Mouse (Mus musculus) heart, embryonic 14.5 days (tissue): ENCODE results near the gene Baiap2l2. TPM values are rescaled to one million over a fixed set of nuclear protein-coding genes. Genes with fewer than 3 reads are reported as not detected.

Experiments
- ATAC-seq: fragments of 200-750 bp; cut with Nextera tagmentation; 2 replicates; pipeline ENCODE4 v1.8.0; 2017; ENCODE audit warnings: low read depth, moderate TSS enrichment; ENCODE audit not compliant: insufficient number of reproducible peaks, insufficient read depth, low FRiP score
- H3K27ac ChIP-seq, 2 experiments: fragments of 200-500 bp in 1 of 2; fragments of 300-500 bp in 1 of 2; sonication (generic) in 1 of 2; replicated peaks in 1 of 2; 2 replicates each; pipeline ENCODE4 v1.5.1; 2012 to 2014; ENCODE audit warnings: low read depth in 2 of 2, low read length in 2 of 2, control low read depth in 1 of 2, mild to moderate bottlenecking in 1 of 2, mixed read lengths in 1 of 2; ENCODE audit not compliant: control insufficient read depth in 1 of 2, insufficient read depth in 1 of 2
- H3K27me3 ChIP-seq: fragments of 300-500 bp; sonication (generic); 2 replicates; pipeline ENCODE4 v1.6.1; 2014; ENCODE audit warnings: mild to moderate bottlenecking, low read length, control low read depth; ENCODE audit not compliant: control insufficient read depth, insufficient read depth
- H3K36me3 ChIP-seq: fragments of 300-500 bp; sonication (generic); 2 replicates; pipeline ENCODE4 v1.6.1; 2014; ENCODE audit warnings: mild to moderate bottlenecking, control low read depth, low read length, mixed read lengths; ENCODE audit not compliant: control insufficient read depth, insufficient read depth
- H3K4me1 ChIP-seq, 2 experiments: fragments of 200-500 bp in 1 of 2; fragments of 300-500 bp in 1 of 2; sonication (generic) in 1 of 2; 2 replicates each; pipeline ENCODE4 v1.6.1; 2012 to 2014; ENCODE audit warnings: low read length in 2 of 2, control low read depth in 1 of 2, mixed read lengths in 1 of 2; ENCODE audit not compliant: control insufficient read depth in 2 of 2, insufficient read depth in 2 of 2
- H3K4me2 ChIP-seq: fragments of 300-500 bp; sonication (generic); 2 replicates; pipeline ENCODE4 v1.6.1; 2014; ENCODE audit warnings: mild to moderate bottlenecking, low read length
- H3K4me3 ChIP-seq, 2 experiments: fragments of 200-500 bp in 1 of 2; fragments of 300-500 bp in 1 of 2; sonication (generic) in 1 of 2; 2 replicates each; pipeline ENCODE4 v1.5.1; 2012 to 2014; ENCODE audit warnings: low read length in 2 of 2, mild to moderate bottlenecking in 2 of 2, control low read depth in 1 of 2, low read depth in 1 of 2, moderate library complexity in 1 of 2; ENCODE audit not compliant: control insufficient read depth in 1 of 2, insufficient read depth in 1 of 2
- H3K9ac ChIP-seq: fragments of 300-500 bp; sonication (generic); 2 replicates; pipeline ENCODE4 v1.6.1; 2014; ENCODE audit warnings: mild to moderate bottlenecking, low read length
- H3K9me3 ChIP-seq: fragments of 300-500 bp; sonication (generic); 2 replicates; pipeline ENCODE4 v1.6.1; 2016; ENCODE audit warnings: low read length, control low read depth; ENCODE audit not compliant: control insufficient read depth
- WGBS: fragments of 180-500 bp; shearing (Covaris S2); extraction: QIAGEN DNeasy Blood & Tissue Kit; methylation state at CpG from one replicate; pipeline ENCODE4 v1.1.7; 2014; 5-methylcytosine and 5-hydroxymethylcytosine counted together
- polyA plus RNA-seq: library from polyadenylated mRNA; unstranded; fragments of >200 nt; fragmentation: Nextera tagmentation; extraction: Ambion mirVana; gene quantifications from 2 replicates; pipeline ENCODE4 v1.2.1, GENCODE M21; 2014

Gene Baiap2l2
- polyA plus RNA-seq, 1 experiment from 2014 or later: 13.9 TPM

DNA sequence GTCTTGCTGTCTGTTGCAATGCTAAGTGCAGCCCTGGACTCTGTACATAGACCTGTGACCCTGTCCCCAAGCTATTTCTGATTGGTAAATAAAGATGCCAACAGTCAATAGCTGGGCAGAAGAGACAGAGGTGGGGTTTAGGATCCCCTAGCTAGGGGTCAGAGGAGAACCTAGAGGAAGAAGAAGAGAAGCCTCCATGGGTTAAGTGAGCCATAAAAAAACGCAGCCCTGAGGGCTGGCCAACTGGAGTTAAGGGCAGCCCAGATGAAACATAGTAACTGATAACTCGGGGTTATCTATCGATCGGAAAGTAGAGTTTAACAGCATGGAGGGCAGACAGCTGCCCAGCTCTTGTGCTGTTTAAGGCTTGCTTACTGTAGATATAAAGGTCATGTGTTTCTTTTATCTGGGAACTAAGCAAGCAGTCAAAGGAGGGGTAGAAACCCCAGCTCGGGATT is 36.4 kb upstream of the Baiap2l2 start:
- Histone ChIP-seq H3K36me3 (no peaks in the 10 kb centered on the region), H3K9ac (no peak overlapping the region), H3K27ac (0 out of 4 replicates have a peak overlapping the region, but pooled peaks of 1 of the 2 experiments have one; percentile 87), H3K9me3 (no peaks in the 10 kb centered on the region), H3K4me3 (no peak overlapping the region), H3K4me2 (no peak overlapping the region), H3K27me3 (no peaks in the 10 kb centered on the region), H3K4me1 (peaks cover 26 to 36% of the 10 kb centered on the region in 2 experiments)
- no peak for ATAC-seq
- 39% methylated on average over 5 of the region's 5 CpGs for WGBS

DNA sequence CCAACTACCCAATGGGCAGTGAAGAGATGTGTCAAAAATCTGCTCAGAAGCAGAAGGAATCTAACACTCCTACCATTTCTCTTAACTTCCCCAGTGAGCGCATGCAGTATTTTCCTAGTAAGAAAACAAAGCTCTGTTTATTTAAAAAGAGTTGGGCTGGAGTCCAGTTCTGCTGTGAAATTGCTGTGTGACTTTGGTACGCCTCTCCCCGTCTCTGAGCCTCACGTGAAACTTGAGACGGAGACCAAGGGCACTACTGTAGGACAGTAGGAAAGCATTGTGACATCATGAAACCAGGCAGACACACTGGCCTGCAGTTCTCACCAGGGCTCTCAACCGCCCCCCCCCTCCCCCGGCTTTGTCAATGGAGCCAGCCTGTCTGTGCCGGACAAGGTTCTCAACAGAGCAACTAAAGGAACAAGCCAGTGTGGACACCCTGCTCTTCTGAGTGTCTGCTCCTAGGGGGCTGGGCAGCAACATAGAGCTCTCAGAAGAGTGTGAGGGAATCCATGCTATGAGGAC is 28.6 kb upstream of the Baiap2l2 start:
- WGBS: 47% methylated on average over 8 of the region's 8 CpGs
- Histone ChIP-seq H3K36me3 (peaks cover 12% of the 10 kb centered on the region), H3K4me1 (peaks cover 0 to 2% of the 10 kb centered on the region in 2 experiments; a peak in 1 of 4 replicates), H3K27me3 (no peaks in the 10 kb centered on the region), H3K9ac (no peak overlapping the region), H3K27ac (no peak overlapping the region), H3K4me3 (no peak overlapping the region), H3K9me3 (no peaks in the 10 kb centered on the region), H3K4me2 (no peak overlapping the region)
- ATAC-seq: no peak

DNA sequence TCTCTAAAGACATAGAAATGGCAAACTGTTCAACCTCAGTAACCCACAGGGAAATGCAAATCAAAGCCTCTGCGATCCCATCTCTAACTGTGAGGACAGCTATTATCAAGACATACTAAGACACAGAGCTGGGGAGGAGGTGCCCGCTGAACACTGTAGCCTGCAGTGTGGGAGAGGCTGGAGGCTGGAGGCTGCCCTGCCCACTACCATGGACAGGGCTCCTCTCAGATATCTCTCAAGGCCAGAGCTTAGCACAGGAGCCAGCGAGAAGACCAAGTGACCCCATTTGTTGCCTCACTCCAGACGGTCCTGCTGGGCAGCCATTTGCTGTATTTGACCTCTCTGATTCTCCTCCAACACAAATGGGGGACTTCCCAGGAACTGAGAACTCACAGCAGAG is 22.5 kb upstream of the Baiap2l2 start:
- H3K4me1 ChIP-seq: no peaks in the 10 kb centered on the region
- H3K4me3 ChIP-seq: no peak overlapping the region
- H3K9ac ChIP-seq: no peak overlapping the region
- H3K4me2 ChIP-seq: no peak overlapping the region
- H3K9me3 ChIP-seq: no peaks in the 10 kb centered on the region
- no peaks in the 10 kb centered on the region for H3K27me3 ChIP-seq
- WGBS: 42% methylated on average over 4 of the region's 4 CpGs
- no peak overlapping the region for H3K27ac ChIP-seq
- H3K36me3 ChIP-seq: peaks cover 36% of the 10 kb centered on the region
- ATAC-seq: no peak

DNA sequence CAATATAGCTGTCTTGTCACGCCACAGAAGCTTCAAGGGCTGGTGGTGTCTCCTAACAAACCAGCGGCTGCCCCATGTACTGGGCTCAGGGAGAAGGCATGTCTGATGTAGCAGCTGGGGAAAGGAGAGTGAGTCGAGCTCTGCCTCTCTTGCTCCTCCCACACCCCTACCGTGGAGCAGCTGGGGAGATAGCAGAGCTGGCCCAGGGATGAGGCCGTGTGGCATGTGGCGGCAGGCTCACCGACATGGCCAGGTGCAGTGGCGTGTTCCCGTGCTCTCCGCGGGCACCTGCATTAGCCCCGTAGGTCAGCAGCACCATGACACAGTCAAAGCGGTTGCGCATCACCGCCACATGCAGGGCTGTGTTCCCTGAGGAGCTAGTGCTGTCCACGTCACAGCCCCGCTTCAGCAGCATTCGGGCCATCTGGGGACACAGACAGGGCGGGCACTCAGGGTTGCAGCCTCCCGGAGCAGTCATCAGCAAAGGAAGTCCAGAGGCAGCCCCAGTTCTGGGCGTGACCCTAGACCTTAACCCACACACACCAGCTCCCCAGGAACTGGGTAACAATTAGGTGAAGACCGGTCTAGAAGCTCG is 20.8 kb upstream of the Baiap2l2 start:
- no peak overlapping the region for H3K9ac ChIP-seq
- 62% methylated on average over 22 of the region's 23 CpGs for WGBS
- no peak overlapping the region for H3K27ac ChIP-seq
- no peak for ATAC-seq
- no peaks in the 10 kb centered on the region for H3K9me3 ChIP-seq
- no peak overlapping the region for H3K4me3 ChIP-seq
- no peaks in the 10 kb centered on the region for H3K27me3 ChIP-seq
- H3K36me3 ChIP-seq: peaks cover 29% of the 10 kb centered on the region
- H3K4me2 ChIP-seq: no peak overlapping the region
- no peaks in the 10 kb centered on the region for H3K4me1 ChIP-seq

DNA sequence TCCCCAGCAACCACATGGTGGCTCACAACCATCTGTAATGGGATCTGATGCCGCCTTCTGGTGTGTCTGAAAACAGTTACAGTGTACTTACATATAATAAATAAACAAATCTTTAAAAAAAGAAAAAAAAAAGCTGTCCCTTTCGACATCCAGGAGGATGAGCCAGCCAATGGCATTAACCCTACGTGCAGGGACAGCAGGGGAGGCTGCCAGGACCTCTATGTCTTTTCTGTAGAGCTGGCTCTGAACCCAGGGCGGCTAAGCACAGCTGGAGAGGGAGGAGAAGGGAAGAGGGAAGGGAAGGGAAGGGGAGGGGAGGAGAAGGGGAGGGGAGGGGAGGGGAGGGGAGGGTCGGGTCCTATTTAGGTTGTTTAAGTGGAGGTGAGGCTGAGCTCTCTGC is 19.5 kb upstream of the Baiap2l2 start:
- 60% methylated on average over 4 of the region's 5 CpGs for WGBS
- H3K27me3 ChIP-seq: no peaks in the 10 kb centered on the region
- peaks cover 0 to 4% of the 10 kb centered on the region in 2 experiments; a peak in 1 of 4 replicates for H3K4me1 ChIP-seq
- ATAC-seq: no peak
- no peaks in the 10 kb centered on the region for H3K9me3 ChIP-seq
- no peak overlapping the region for H3K4me2 ChIP-seq
- H3K4me3 ChIP-seq: no peak overlapping the region
- H3K9ac ChIP-seq: no peak overlapping the region
- H3K36me3 ChIP-seq: 0 out of 2 replicates have a peak, but pooled peaks cover 23% of the 10 kb centered on the region
- H3K27ac ChIP-seq: no peak overlapping the region

DNA sequence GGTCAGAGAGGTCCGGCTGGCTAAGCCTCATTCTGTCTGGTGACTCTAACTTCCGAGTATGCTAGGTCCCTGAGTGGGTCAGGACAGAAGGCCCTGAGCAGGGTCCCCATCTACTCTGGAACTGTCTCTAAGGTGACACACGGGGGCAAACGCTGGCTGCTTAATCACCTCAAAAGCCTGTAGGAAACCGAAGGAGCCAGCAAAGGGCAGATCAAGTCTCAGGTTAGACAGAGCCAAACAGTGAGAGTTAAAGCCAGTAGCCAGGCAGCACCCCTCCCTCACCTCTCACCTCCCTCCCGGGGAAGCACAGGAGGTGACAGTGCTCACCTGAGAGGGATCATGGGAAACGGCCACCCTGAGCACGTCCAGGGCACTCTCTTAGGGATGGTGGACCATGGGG is 18.4 kb upstream of the Baiap2l2 start:
- no peaks in the 10 kb centered on the region for H3K9me3 ChIP-seq
- H3K27me3 ChIP-seq: no peaks in the 10 kb centered on the region
- 0 out of 2 replicates have a peak, but pooled peaks cover 23% of the 10 kb centered on the region for H3K36me3 ChIP-seq
- no peak overlapping the region for H3K4me2 ChIP-seq
- WGBS: 77% methylated on average over 8 of the region's 8 CpGs
- H3K4me3 ChIP-seq: no peak overlapping the region
- no peak for ATAC-seq
- H3K9ac ChIP-seq: no peak overlapping the region
- no peak overlapping the region for H3K27ac ChIP-seq
- peaks cover 0 to 5% of the 10 kb centered on the region in 2 experiments; a peak in 1 of 4 replicates for H3K4me1 ChIP-seq

DNA sequence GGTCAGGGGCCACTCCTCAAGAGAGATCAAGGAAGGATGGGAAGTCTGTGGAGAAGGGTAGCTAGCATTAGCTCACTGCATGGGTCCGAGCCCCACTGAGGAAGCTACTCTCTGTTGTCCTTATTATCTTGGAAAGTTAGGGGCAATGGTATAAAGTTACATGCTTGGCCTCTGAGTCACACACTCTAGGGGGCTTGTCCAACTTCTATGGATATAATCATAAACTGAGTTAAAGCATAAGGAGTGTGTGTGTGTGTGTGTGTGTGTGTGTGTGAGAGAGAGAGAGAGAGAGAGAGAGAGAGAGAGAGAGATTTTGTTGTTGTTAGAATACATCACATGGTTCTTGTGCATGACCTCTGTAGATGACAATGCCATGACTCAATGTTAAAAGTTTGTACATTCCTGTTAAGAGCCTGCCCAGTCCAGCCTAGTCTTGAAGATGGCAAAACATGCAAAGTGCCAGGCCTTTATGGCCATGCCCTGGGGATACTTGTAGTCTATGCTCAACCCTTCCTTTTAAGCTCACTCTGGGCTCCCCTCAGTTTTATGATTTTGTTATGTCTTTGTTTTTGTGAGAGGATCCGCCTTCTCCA is 14.3 kb upstream of the Baiap2l2 start:
- H3K4me2 ChIP-seq: no peak overlapping the region
- no peak for ATAC-seq
- no peaks in the 10 kb centered on the region for H3K27me3 ChIP-seq
- H3K4me1 ChIP-seq: peaks cover 0 to 5% of the 10 kb centered on the region in 2 experiments; a peak in 1 of 4 replicates
- no peaks in the 10 kb centered on the region for H3K9me3 ChIP-seq
- no peak overlapping the region for H3K9ac ChIP-seq
- 0 out of 2 replicates have a peak, but pooled peaks cover 6% of the 10 kb centered on the region for H3K36me3 ChIP-seq
- WGBS: 75% methylated on average over 2 of the region's 2 CpGs
- no peak overlapping the region for H3K4me3 ChIP-seq
- no peak overlapping the region for H3K27ac ChIP-seq
